Mouse (Mus musculus) adrenal gland, adult 2 months (tissue): ENCODE results near the gene Zfp697. TPM values are rescaled to one million over a fixed set of nuclear protein-coding genes. Genes with fewer than 3 reads are reported as not detected.
"Not testable (repeated sequence)": the region's sequence is repeated elsewhere in the genome, so short reads cannot be mapped to it uniquely, and the experiment has no call there.

Experiments
- DNase-seq: peaks from one replicate; pipeline ENCODE4 v3.0.0; 2021
- polyA plus RNA-seq: library from polyadenylated mRNA; depleted of rRNA; stranded (reverse); fragments of >200 nt; gene quantifications from 2 replicates; pipeline ENCODE4 v1.2.3, GENCODE M21; 2012
- total RNA-seq, 2 experiments: library from RNA; stranded (reverse); gene quantifications; 2 replicates each; pipeline ENCODE4 v1.2.3; 2021

Zfp697 gene
- total and polyA plus RNA-seq, 3 experiments = 3.3 to 7.8 (median 4.3) TPM

GRCm38 (mm10) chr3:98418991-98419785 lies 36.9 kb downstream of the Zfp697 start:
- DNase-seq = no peak

GRCm38 (mm10) chr3:98419786-98420070 lies 37.5 kb downstream of the Zfp697 start:
- DNase-seq = no peak

- DNase-seq = peak; percentile 35
Observed at GRCm38 (mm10) chr3:98422926-98423325, 40.7 kb downstream of the Zfp697 start.

GRCm38 (mm10) chr3:98426749-98427148 lies 44.5 kb downstream of the Zfp697 start:
- no peak for DNase-seq

GRCm38 (mm10) chr3:98427260-98427599 lies 45.0 kb downstream of the Zfp697 start:
- DNase-seq = no peak

- peak; percentile 93 for DNase-seq
Observed at GRCm38 (mm10) chr3:98427600-98428448, 45.6 kb downstream of the Zfp697 start.

- no peak for DNase-seq
Observed at GRCm38 (mm10) chr3:98428449-98428775, 46.2 kb downstream of the Zfp697 start.

- no peak for DNase-seq
Observed at GRCm38 (mm10) chr3:98428928-98429525, 46.8 kb downstream of the Zfp697 start.

- DNase-seq = no peak
Observed at GRCm38 (mm10) chr3:98434088-98434816, 52.0 kb downstream of the Zfp697 start.

- no peak for DNase-seq
Observed at GRCm38 (mm10) chr3:98435030-98435429, 52.8 kb downstream of the Zfp697 start.

- DNase-seq = not testable (repeated sequence)
Observed at GRCm38 (mm10) chr3:98442245-98442644, 60.0 kb downstream of the Zfp697 start.

GRCm38 (mm10) chr3:98443149-98443779 lies 61.0 kb downstream of the Zfp697 start:
- not testable (repeated sequence) for DNase-seq

GRCm38 (mm10) chr3:98443924-98444323 lies 61.7 kb downstream of the Zfp697 start:
- not testable (repeated sequence) for DNase-seq

GRCm38 (mm10) chr3:98453786-98454185 lies 71.5 kb downstream of the Zfp697 start:
- not testable (repeated sequence) for DNase-seq

GRCm38 (mm10) chr3:98457026-98457425 lies 74.8 kb downstream of the Zfp697 start, which contains the start of gene Gm4450:
Gene Gm4450, minus strand, starts transcription at chr3:98457126.
- DNase-seq = not testable (repeated sequence)

- not testable (repeated sequence) for DNase-seq
Observed at GRCm38 (mm10) chr3:98469323-98469722, 87.1 kb downstream of the Zfp697 start.

- not testable (repeated sequence) for DNase-seq
Observed at GRCm38 (mm10) chr3:98471057-98471456, 88.8 kb downstream of the Zfp697 start.

- not testable (repeated sequence) for DNase-seq
Observed at GRCm38 (mm10) chr3:98471499-98471898, 89.2 kb downstream of the Zfp697 start.

- not testable (repeated sequence) for DNase-seq
Observed at GRCm38 (mm10) chr3:98494184-98494583, 111.9 kb downstream of the Zfp697 start.

- DNase-seq = not testable (repeated sequence)
Observed at GRCm38 (mm10) chr3:98495055-98495454, 112.8 kb downstream of the Zfp697 start.

- not testable (repeated sequence) for DNase-seq
Observed at GRCm38 (mm10) chr3:98496762-98497161, 114.5 kb downstream of the Zfp697 start.

GRCm38 (mm10) chr3:98497401-98497800 lies 115.1 kb downstream of the Zfp697 start:
- DNase-seq = not testable (repeated sequence)
